Mouse (Mus musculus): Measurements from ENCODE around the gene Ddx19a.
"Not testable (repeated sequence)": the region's sequence is repeated elsewhere in the genome, so short reads cannot be mapped to it uniquely, and the experiment has no call there.

Gene Ddx19a

GRCm38 (mm10) chr8:110997547-110998531 lies at the start of gene Ddx19a:
Gene Ddx19a, minus strand, starts transcription at chr8:110997800.
- peak; percentile 77 to 87 for DNase-seq (ENCODE audit: low spot score in 2 of 2)

DNA sequence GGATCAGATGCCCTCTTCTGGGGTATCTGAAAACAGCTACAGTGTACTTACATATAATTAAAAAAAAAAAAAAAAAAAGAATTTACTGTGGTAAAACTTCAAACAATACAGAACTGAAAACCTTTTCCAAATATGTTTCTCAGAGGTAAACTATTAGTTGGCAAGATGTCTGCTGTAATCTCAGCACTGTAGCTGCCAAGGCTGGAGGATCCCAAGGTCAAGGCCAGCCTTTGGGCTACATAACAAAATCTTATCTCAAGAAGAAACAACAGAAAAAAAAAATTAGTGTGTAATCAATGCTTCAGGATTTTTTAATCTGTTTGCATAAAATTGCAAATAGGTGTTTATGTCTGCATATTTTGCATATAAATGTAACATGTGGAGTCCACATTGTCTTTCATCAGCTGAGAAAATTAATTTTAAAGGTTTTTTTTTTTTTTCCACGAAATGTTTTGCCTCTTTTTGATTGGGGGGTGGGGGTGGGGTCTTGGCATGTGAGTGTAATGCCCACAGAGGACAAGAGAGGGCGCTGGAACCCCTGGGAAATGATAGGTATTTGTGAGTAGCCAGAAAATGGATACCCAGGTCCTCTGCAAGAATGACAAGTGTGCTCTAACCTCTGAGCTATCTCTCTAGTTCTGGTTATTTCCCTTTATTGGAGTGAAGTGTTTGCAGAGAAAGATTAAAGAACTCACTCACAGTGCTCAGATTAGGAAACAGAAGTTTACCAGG lies 46.6 kb upstream of the Ddx19a start:
- no peak for DNase-seq (ENCODE audit: low spot score in 2 of 2)

DNA sequence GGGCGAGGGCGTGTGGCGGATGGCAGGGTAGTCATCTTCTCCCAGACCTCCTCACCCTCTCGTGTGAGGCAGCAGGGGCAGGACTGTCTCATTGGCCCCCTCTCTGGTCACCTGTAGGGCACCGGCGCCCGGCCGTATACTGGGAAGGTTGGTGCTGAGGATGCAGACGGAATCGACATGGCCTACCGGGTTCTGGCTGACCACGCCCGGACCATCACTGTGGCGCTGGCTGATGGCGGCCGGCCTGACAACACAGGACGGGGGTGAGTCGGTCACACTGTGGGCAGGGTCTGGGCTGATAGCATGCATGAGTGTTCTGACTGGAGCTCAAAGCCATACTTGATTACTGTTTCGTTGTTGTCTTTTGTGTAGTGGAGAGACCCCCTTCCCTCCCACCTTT lies 44.9 kb upstream of the Ddx19a start:
- no peak for DNase-seq (ENCODE audit: low spot score in 2 of 2)

DNA sequence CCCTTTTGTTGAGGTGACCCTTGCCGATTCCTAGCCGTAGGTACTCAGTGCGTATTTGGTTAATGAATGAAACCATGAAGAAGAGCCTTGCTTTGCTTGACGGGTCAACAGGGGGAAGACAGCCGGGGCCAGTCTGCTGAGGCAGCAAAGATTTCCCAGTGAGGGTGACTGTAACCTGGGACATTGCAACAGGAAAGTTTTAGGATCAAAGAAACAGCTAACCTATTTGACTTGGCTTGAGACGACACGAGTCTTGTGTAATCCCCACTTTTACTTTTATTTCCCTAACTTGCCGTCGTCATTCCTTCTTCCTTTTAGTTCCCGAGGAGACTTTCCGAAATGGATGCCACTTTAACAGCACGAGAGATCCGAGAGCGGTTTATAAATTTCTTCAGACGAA lies 39.0 kb upstream of the Ddx19a start:
- no peak for DNase-seq (ENCODE audit: low spot score in 2 of 2)

GRCm38 (mm10) chr8:111034276-111034675 lies 36.7 kb upstream of the Ddx19a start:
- no peak for DNase-seq (ENCODE audit: low spot score in 2 of 2)

DNA sequence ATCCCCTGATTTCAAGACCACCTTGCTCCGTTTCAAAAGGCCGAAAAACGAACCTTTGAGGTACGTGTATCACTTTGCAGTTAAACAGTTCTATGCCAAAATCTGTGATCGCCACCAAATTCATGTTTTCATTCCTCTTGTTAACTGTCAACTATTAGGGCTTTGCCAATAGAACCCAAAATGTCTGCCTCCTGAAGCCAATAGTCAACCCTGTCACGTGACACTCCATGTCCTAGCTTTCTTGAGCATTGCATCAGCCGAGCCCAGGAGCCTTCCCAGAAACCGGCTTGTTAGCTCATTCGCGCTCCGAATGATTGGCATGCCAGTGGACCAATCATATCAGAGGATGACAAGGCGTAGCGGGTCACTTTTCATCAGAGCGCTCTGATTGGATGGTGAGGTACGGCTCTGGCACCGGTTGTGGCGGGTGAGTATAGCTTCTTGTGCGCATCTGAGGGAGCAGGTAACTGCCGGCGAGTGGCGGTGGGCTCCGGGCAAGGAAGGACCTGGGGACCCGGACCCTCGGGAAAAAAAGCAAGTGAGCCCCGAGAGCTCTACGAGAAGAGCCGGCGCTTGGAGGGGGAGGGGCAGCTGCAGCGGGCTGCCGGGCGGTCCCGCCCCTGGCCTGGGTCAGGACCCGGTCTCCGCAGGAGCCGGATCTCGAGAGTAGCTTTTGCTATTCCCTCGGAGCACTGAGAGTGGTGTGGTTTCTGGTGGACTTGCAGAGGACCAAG lies 36.0 kb upstream of the Ddx19a start:
- DNase-seq (ENCODE audit: low spot score in 2 of 2) = peak; percentile 98 to 99

DNA sequence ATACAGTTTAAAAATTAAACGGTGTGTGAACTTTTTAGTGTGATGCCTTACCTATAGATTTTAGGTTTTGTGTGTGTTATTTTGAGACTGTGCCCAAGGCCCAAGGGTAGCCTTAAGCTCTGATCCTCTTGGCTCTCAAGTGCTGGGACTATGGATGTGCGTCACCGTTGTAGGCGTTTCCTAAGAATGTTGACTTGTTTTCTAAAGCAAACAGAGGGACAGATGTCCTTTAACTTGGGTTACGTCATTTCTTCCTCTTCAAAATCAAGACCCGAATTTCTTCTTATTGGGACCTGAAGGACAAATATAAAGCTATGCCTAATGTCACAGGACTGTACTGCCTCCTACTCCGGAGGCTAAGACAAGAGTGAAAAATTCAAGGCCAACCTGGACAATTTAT lies 35.3 kb upstream of the Ddx19a start, which contains the start of gene Aars:
TSS of gene Aars (plus strand) at position 229 of the 400 bp plus-strand sequence.
- DNase-seq (ENCODE audit: low spot score in 2 of 2) = no peak

DNA sequence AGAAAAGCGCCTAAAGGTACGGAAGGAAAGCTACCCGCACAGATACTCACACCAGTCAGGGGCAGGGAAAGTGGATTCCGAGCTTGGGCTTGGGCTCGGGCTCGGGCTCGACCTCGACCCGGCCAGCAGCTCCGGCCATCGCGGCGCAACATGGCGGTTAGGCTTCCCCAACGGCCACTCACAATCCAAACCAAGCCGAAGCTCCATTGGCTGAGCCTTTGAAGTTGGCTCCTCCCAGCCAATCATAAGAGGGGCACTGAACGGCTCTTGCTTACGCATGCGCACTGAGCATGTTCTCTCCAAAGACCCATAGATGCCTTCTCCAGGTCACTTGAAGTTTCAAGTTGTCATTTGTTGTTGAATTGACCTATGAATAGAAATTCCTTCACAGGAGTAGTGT lies 34.0 kb upstream of the Ddx19a start, which contains the start of gene Ddx19b:
TSS of gene Ddx19b (minus strand) at position 180 of the 400 bp plus-strand sequence.
- DNase-seq (ENCODE audit: low spot score in 2 of 2) = no peak

DNA sequence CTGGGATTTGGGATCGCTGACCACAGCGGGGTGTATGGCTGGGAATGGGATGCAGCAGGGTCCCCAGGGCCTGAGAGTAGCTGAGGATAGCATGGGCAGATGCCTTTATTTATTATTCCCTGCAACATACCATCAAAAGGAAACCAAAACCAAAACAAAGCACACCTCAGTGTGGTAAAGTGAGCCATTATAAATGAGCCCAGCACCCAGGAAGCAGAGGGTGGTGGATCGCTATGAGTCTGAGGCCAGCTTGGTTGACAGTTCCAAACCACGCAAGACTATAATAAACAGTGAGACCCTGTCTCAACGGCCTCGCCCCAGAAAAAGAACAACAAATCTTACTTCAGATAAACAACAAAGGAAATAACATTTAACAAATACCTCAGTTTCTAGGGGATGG lies 32.4 kb upstream of the Ddx19a start:
- no peak for DNase-seq (ENCODE audit: low spot score in 2 of 2)

- no peak for DNase-seq (ENCODE audit: low spot score in 2 of 2)
Observed at GRCm38 (mm10) chr8:111029589-111029988, 32.0 kb upstream of the Ddx19a start.

- peak; percentile 79 to 83 for DNase-seq (ENCODE audit: low spot score in 2 of 2)
Observed at GRCm38 (mm10) chr8:111027391-111027937, 29.9 kb upstream of the Ddx19a start.

GRCm38 (mm10) chr8:111026609-111027008 lies 29.0 kb upstream of the Ddx19a start:
- not testable (repeated sequence) for DNase-seq (ENCODE audit: low spot score in 2 of 2)

- DNase-seq (ENCODE audit: low spot score in 2 of 2) = not testable (repeated sequence)
Observed at GRCm38 (mm10) chr8:111010230-111010991, 12.8 kb upstream of the Ddx19a start.

DNA sequence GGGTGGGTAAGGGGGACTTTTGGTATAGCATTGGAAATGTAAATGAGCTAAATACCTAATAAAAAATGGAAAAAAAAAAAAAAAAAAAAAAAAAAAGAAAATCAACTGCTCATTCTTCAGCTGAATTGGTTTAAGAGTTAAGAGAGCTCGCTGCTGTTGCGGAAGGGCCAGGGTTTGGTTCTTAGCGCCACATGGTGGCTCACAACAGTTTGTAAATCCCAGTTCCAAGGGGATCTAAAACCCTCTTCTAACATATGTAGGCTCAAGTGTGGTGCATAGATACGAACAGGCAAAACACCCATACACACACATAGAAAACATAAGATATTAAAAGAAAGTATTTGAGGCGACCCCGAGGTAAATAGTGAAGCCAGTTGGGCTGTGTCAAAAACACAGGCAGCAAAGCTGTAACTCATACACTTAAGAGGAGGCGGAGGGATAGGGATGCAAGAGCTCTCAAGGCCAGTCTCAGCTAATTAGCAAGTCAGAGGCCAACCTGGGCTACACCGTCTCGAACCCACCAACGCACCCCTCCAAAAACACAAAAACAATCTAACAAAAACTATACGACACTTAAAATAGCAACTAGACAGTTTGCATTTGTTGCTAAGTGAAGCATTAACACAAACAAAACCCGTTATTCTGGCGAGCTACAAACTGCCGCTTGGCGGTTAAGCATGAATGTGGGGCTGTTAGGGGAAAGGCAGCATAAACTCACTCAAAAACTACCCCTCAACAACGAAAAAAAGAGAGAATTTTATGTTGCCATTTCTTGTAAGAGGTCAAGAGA lies 764 bp downstream of the Ddx19a start:
- DNase-seq (ENCODE audit: low spot score in 2 of 2) = no peak

- no peak for DNase-seq (ENCODE audit: low spot score in 2 of 2)
Observed at GRCm38 (mm10) chr8:110990017-110990416, 7.6 kb downstream of the Ddx19a start.

- no peak for DNase-seq (ENCODE audit: low spot score in 2 of 2)
Observed at GRCm38 (mm10) chr8:110987805-110988744, 9.5 kb downstream of the Ddx19a start.

- DNase-seq (ENCODE audit: low spot score in 2 of 2) = no peak
Observed at GRCm38 (mm10) chr8:110981304-110981703, 16.3 kb downstream of the Ddx19a start.

DNA sequence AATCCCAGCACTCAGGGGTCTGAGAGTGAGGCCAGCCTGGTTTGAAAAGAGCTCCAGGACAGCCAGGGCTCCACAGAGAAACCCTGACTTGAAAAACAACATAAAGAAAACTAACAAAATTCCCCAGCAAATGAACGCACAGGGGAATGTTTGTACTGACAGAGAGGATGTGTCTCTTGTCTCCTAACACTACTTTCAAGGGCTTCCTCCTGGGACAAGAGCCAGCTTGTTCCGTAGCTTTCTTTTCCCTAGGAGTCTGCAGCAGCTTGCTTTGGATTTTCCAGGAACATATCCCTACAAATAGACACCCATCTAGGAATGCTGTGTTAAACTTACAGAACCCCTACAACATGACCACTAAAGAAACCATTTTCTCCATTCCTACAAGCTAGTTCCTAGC lies 19.6 kb downstream of the Ddx19a start:
- not testable (repeated sequence) for DNase-seq (ENCODE audit: low spot score in 2 of 2)

GRCm38 (mm10) chr8:110976532-110976931 lies 21.1 kb downstream of the Ddx19a start:
- DNase-seq (ENCODE audit: low spot score in 2 of 2) = not testable (repeated sequence)
